Mouse (Mus musculus) heart, adult 10 weeks (tissue): Measurements from ENCODE around the gene Wdr1. TPM values are rescaled to one million over a fixed set of nuclear protein-coding genes. Genes with fewer than 3 reads are reported as not detected.

ENCODE experiments used
- polyA plus RNA-seq: library from polyadenylated mRNA; stranded (reverse); fragments of 350-450 nt; fragmentation: Illumina TruSeq; extraction: RNeasy Lipid Tissue Mini Kit (QIAGEN cat#74804); gene quantifications from one replicate; pipeline ENCODE4 v1.2.3, GENCODE M21; 2014; ENCODE audit warnings: low read depth, low replicate concordance

Gene Wdr1
- 102 TPM for polyA plus RNA-seq

DNA sequence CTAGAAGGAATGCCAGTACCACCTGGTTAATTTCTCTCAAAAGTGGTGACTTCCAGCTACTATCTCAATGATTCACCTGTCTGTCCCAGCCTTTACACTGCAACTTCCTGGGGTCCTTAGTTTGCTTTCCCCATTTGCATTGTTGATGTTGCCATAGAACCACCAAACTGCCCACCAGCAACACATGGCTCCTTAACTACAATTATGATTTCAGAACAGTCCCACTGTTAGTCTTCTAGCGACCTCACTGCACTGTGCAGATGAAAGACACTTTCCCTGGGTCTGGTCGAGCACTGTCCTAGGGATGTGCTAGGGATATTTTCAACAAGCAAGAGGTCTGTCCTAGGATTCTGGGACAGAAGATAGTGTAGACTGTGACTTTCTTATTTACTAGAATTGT lies at the start of gene Wdr1:
Gene Wdr1 (minus strand): TSS at position 101 of the 400 bp plus-strand sequence.

GRCm38 (mm10) chr5:38502992-38503391 lies 60.0 kb downstream of the Wdr1 start, which contains the start of gene Slc2a9:
Gene Slc2a9, minus strand, starts transcription at chr5:38503143.

Other genes with a start within 250 kb of the Wdr1 start
- gene Drd5, start 243.9 kb downstream of the Wdr1 start, polyA plus RNA-seq, result not detected
- 1.3 TPM for gene Slc2a9, start 60.1 kb downstream of the Wdr1 start, polyA plus RNA-seq
- 2.9 TPM for gene Zfp518b, start 121.6 kb upstream of the Wdr1 start, polyA plus RNA-seq